Mouse (Mus musculus) testis, adult 2 months (tissue): ENCODE measurements around the gene Wdr34.

Experiments
- CTCF ChIP-seq: fragments of 200-500 bp; IDR thresholded peaks from 2 replicates; pipeline ENCODE4 v1.5.1; 2012; ENCODE audit warnings: low read depth, mild to moderate bottlenecking, inconsistent platforms, low read length, moderate library complexity; ENCODE audit not compliant: control insufficient read depth, insufficient read depth, insufficient replicate concordance
- POLR2A ChIP-seq: fragments of 200-500 bp; IDR thresholded peaks from 2 replicates; pipeline ENCODE4 v1.6.1; 2012; ENCODE audit warnings: low read depth, mild to moderate bottlenecking, inconsistent platforms, low read length, moderate library complexity; ENCODE audit not compliant: control insufficient read depth

DNA sequence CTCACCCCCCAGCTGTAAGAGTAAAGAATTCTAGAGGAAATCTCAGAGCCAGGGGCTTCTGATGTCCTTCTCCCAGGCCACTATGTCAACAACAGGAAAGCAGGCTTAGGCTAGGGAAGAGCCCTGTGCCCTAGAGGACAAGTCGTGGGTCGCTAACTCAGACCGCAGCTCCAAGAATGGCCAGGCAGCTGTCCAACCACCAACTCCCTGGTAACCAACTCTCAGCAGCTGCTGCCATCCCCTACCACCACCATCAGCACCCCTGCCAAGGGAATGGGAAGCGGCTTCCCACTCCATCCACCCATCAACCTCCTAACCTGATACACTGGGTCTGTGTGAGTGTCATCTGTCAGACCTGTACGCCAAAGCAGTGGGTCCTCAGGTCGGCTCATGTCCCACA lies 15.7 kb downstream of the Wdr34 start:
- TF ChIP-seq CTCF (no peak), POLR2A (no peak)
